Mouse (Mus musculus) testis, adult 2 months (tissue): Measurements from ENCODE around the gene Dhrs13.

ENCODE experiments used
- CTCF ChIP-seq: fragments of 200-500 bp; IDR thresholded peaks from 2 replicates; pipeline ENCODE4 v1.5.1; 2012; ENCODE audit warnings: low read depth, mild to moderate bottlenecking, inconsistent platforms, low read length, moderate library complexity; ENCODE audit not compliant: control insufficient read depth, insufficient read depth, insufficient replicate concordance
- POLR2A ChIP-seq: fragments of 200-500 bp; IDR thresholded peaks from 2 replicates; pipeline ENCODE4 v1.6.1; 2012; ENCODE audit warnings: low read depth, mild to moderate bottlenecking, inconsistent platforms, low read length, moderate library complexity; ENCODE audit not compliant: control insufficient read depth

GRCm38 (mm10) chr11:78031389-78031788 is 691 bp upstream of the Dhrs13 start:
- TF ChIP-seq POLR2A (no peak), CTCF (no peak)
